Mouse (Mus musculus) hindbrain, postnatal 0 days (tissue): ENCODE measurements around the gene Dcp1a. TPM values are rescaled to one million over a fixed set of nuclear protein-coding genes. Genes with fewer than 3 reads are reported as not detected.
A peak's percentile ranks its signal among the peaks of the same experiment; 100 is the strongest.

Source experiments
- ATAC-seq: fragments of 200-750 bp; cut with Nextera tagmentation; 2 replicates; pipeline ENCODE4 v1.8.0; 2017; ENCODE audit warnings: mild to moderate bottlenecking, moderate TSS enrichment, moderate library complexity
- DNase-seq: peaks from one replicate; pipeline ENCODE4 v3.0.0-alpha.2; 2015; ENCODE audit warnings: low spot score
- H3K27ac ChIP-seq: fragments of 300-500 bp; sonication (generic); 2 replicates; pipeline ENCODE4 v1.5.1; 2014; ENCODE audit warnings: mild to moderate bottlenecking
- H3K27me3 ChIP-seq: fragments of 300-500 bp; sonication (generic); 2 replicates; pipeline ENCODE4 v1.6.1; 2014; ENCODE audit warnings: low read length, mixed read lengths; ENCODE audit not compliant: insufficient read depth
- H3K36me3 ChIP-seq: fragments of 300-500 bp; sonication (generic); 2 replicates; pipeline ENCODE4 v1.6.1; 2014; ENCODE audit warnings: low read length, mixed read lengths; ENCODE audit not compliant: insufficient read depth
- H3K4me1 ChIP-seq: fragments of 300-500 bp; sonication (generic); 2 replicates; pipeline ENCODE4 v1.6.1; 2014; ENCODE audit warnings: antibody characterized with exemption, low read length, mixed read lengths; ENCODE audit not compliant: insufficient read depth
- H3K4me2 ChIP-seq: fragments of 300-500 bp; sonication (generic); 2 replicates; pipeline ENCODE4 v1.6.1; 2014; ENCODE audit warnings: low read depth, mild to moderate bottlenecking, low read length, moderate library complexity, mixed read lengths
- H3K4me3 ChIP-seq: fragments of 300-500 bp; sonication (generic); 2 replicates; pipeline ENCODE4 v1.5.1; 2014; ENCODE audit warnings: low read length
- H3K9ac ChIP-seq: fragments of 300-500 bp; sonication (generic); replicated peaks from 2 replicates; pipeline ENCODE4 v1.6.1; 2014; ENCODE audit warnings: mild to moderate bottlenecking, low read length, moderate library complexity, mixed read lengths
- H3K9me3 ChIP-seq: fragments of 300-500 bp; sonication (generic); 2 replicates; pipeline ENCODE4 v1.6.1; 2016; ENCODE audit warnings: low read length, mixed read lengths
- CTCF ChIP-seq: IDR thresholded peaks from 2 replicates; pipeline ENCODE4 v1.5.1; 2016; ENCODE audit warnings: antibody characterized with exemption, control low read depth, low read depth
- WGBS: fragments of 180-500 bp; shearing (Covaris S2); extraction: QIAGEN DNeasy Blood & Tissue Kit; methylation state at CpG from one replicate; pipeline ENCODE4 v1.1.7; 2014; 5-methylcytosine and 5-hydroxymethylcytosine counted together
- polyA plus RNA-seq: library from polyadenylated mRNA; unstranded; fragments of >200 nt; fragmentation: Nextera tagmentation; extraction: Ambion mirVana; gene quantifications from 2 replicates; pipeline ENCODE4 v1.2.1, GENCODE M21; 2015
- total RNA-seq: library from RNA; depleted of rRNA; stranded (reverse); fragments of >200 nt; gene quantifications from 2 replicates; pipeline ENCODE4 v1.2.3, GENCODE M21; 2014

Dcp1a gene
- total and polyA plus RNA-seq, 2 experiments from 2014 or later: 10.9 to 23.5 TPM

DNA sequence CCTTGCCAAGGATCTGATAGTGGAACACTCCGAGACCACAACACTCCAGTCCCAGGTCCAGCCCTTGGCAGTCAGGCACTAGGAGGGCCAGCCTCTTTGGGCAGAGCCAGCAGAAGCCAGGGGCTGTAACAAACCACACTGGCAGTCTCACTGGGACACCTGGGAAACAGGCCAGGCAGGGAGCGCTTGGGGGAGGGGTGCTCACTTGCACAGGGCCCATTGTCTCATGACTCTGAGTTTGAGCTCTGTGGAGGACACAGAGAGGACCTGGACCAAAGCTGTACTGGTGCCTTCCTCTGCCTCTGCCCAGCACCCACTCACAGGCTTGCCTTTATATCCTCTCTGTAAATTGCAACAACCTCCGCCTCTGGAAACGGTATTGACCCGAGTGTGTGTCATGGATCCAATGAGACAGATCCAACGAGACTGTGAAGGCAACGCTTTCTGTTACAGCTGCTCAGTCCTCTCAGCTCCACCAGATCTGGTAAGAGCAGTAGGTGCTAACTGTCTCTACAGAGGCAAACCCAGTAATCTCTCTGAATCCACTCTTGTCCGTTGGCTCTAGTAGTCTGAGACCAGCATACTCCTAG, 68.9 kb downstream of the Dcp1a start, which contains the start of gene Tkt:
Gene Tkt, plus strand, starts transcription at position 229 of the 590 bp plus-strand sequence.
- Histone ChIP-seq H3K4me2 (peak within 1 kb of the TSS; percentile 94), H3K4me3 (peak within 1 kb of the TSS; percentile 68), H3K36me3 (no peaks in the 10 kb centered on the region), H3K27me3 (no peaks in the 10 kb centered on the region), H3K9me3 (no peaks in the 10 kb centered on the region), H3K27ac (peak within 1 kb of the TSS; percentile 97), H3K4me1 (peaks cover 30% of the 10 kb centered on the region), H3K9ac (peak within 1 kb of the TSS; percentile 82)
- 19% methylated on average over 8 of the region's 8 CpGs for WGBS
- ATAC-seq: peak; percentile 44
- TF ChIP-seq CTCF: no peak
- DNase-seq: peak; percentile 73

DNA sequence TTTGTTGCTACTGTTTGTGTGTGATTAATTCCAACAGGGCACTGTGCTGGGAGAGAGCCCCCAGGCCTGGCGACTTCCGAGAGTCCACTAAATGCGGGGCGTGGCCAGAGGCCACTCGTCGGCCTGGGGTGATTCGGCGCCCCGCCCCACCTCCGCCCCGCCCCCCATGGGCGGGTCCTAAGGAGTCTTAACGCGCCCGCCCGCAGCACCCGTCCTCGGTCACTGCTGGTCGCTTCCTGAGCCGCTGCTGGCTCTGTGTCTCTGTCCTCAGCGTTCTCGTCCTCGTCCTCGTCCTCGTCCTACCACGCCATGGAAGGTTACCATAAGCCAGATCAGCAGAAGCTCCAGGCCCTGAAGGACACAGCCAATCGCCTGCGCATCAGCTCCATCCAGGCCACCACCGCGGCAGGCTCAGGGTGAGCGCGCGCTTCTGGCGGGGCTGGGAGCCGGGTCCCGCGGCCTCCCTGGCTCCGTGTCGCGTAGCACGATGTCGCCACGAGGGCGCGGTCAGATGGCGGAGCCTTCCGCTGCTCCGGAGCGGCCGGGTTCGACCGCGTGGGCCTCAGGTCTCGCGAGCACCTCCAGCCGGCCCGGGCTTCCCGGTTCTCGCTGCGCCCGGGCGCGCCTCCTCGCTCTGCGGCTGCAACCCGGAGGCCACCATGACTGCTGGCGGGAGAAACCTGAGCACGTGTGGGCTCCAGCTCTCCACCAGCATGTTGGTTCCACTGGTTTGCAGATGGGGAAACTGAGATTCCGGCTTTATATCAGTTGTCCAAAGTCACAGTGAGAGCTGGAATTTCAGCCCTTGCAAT, 69.8 kb downstream of the Dcp1a start:
- H3K4me1 ChIP-seq: peaks cover 30% of the 10 kb centered on the region
- WGBS: under 1% methylated on average over 67 of the region's 69 CpGs
- H3K9ac ChIP-seq: peak overlapping the region; percentile 82
- peak overlapping the region; percentile 68 for H3K4me3 ChIP-seq
- H3K9me3 ChIP-seq: no peaks in the 10 kb centered on the region
- TF ChIP-seq CTCF: no peak
- H3K36me3 ChIP-seq: no peaks in the 10 kb centered on the region
- DNase-seq: peak; percentile 97
- H3K27ac ChIP-seq: peak overlapping the region; percentile 97
- H3K4me2 ChIP-seq: peak overlapping the region; percentile 94
- peak; percentile 94 for ATAC-seq
- no peaks in the 10 kb centered on the region for H3K27me3 ChIP-seq

DNA sequence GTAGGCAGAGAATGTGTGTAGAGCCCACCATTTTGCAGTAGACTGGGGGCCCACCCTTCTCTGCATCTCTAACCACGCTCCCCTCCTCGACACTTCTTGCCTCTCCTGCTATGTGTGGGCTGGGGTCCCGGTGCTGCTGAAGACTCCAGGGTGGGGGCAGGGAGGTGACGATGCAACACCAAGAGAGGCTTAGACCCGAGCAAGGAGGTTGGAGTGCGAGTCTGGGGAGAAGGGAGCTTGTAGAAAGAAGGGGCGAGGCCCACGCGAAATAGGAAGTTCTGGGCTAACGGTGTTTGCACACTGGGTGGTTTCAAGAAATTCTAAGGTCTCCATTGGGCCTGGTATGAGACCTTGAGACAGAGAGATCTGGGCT, 70.4 kb downstream of the Dcp1a start:
- ATAC-seq (peak; percentile 28; the same call in 1 of the 2 replicates), DNase-seq (peak; percentile 22)
- H3K9me3 ChIP-seq: no peaks in the 10 kb centered on the region
- no peaks in the 10 kb centered on the region for H3K27me3 ChIP-seq
- WGBS: under 1% methylated on average over 10 of the region's 10 CpGs
- peak overlapping the region; percentile 68 for H3K4me3 ChIP-seq
- peak overlapping the region; percentile 94 for H3K4me2 ChIP-seq
- peak overlapping the region; percentile 97 for H3K27ac ChIP-seq
- peak overlapping the region; percentile 82 for H3K9ac ChIP-seq
- no peaks in the 10 kb centered on the region for H3K36me3 ChIP-seq
- TF ChIP-seq CTCF: no peak
- H3K4me1 ChIP-seq: peaks cover 30% of the 10 kb centered on the region

DNA sequence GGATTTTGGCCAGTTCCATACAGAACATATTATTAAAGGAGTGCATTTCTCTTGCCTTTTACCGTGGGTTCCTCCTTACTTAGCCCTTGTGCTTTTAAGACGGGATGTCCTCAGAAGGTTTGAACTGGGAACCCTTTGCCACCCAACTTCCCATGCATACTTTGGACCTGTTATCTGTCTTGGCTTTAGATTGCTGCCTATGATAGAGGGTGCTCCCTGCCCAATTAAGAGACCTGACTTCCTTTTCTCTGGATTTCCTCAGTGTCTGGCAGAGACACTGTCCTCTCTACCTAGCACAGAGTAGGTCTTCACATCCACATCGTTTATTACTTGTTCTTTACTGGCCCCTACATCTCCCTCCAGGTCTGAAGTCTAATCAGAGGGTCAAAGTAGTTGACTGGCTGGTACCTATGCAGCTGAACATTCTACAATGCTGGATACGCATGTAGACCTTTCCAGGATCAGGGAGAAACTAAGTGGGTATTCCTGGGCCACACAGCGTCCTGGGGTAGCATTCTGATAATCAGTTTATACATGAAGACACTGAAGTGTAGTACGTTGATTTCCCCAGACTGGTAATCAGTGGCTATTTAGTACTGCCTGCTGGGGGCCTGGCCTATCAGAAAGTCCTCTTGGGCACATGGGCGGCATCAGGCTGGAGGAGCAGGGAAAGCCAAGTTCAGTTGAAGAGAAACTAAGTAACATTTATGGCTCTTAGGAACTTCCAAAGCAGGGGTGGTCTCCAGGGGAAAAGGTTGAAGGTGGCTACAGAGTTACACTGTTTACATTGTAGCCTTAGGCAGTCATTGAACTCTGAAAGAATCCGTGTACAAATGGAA, 71.1 kb downstream of the Dcp1a start:
- Histone ChIP-seq H3K4me2 (peak overlapping the region; percentile 94), H3K36me3 (no peaks in the 10 kb centered on the region), H3K9ac (peak overlapping the region; percentile 82), H3K4me3 (peak overlapping the region; percentile 68), H3K4me1 (peaks cover 30% of the 10 kb centered on the region), H3K9me3 (no peaks in the 10 kb centered on the region), H3K27ac (peak overlapping the region; percentile 97; the same call in 1 of the 2 replicates), H3K27me3 (no peaks in the 10 kb centered on the region)
- ATAC-seq: no peak
- DNase-seq: peak; percentile 30
- 31% methylated on average over 8 of the region's 8 CpGs for WGBS
- TF ChIP-seq CTCF: no peak

DNA sequence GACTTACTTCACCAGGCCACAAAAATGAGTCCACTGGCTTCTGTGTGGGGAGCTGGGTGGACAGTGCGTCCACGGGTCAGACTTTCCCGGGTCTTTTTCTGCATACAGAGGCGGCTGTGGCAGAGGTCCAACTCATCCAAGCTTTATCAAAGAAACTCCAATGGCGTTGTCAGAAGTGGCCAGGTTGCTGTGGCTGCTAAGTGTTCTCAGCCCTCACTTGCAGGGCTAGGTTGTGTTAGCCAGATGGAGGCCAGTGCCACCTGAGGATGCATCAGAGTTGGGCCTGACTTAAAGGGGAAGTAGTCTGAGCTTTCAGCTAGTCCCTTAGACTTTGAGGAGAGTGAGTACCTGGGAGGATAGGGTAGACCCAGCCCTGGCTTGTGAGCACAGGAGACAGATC, 72.2 kb downstream of the Dcp1a start:
- no peak for TF ChIP-seq CTCF
- H3K9me3 ChIP-seq: no peaks in the 10 kb centered on the region

DNA sequence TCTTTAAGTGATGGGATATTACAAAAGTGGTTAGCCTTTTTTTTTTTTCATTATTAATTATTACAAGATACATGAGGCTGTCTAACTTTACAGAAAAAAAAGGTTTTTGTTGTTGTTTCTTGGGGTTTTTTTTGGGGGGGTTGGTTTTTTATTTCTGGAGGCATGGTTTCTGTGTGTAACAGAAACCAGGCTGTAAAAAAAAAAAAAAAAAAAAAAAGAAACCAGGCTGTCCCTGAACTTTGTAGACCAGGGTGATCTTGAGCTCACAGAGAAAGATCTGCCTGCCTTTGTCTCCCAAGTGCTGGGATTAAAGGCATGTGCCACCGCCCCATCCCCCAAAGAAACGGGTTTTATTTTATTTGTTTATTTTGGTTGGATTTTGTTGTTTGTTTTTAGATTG, 72.6 kb downstream of the Dcp1a start:
- peaks cover 30% of the 10 kb centered on the region for H3K4me1 ChIP-seq

More for the DNA sequence above, 72.2 kb downstream of the Dcp1a start:
- H3K9ac ChIP-seq: no peak overlapping the region
- H3K27me3 ChIP-seq: no peaks in the 10 kb centered on the region
- H3K27ac ChIP-seq: no peak overlapping the region
- H3K4me3 ChIP-seq: 0 out of 2 replicates have a peak overlapping the region, but pooled peaks have one; percentile 10
- WGBS: 33% methylated on average over 5 of the region's 5 CpGs
- no peak for ATAC-seq
- peak; percentile 28 for DNase-seq
- H3K36me3 ChIP-seq: no peaks in the 10 kb centered on the region
- peak overlapping the region; percentile 94 for H3K4me2 ChIP-seq
- H3K4me1 ChIP-seq: peaks cover 30% of the 10 kb centered on the region

More for the DNA sequence above, 72.6 kb downstream of the Dcp1a start:
- Histone ChIP-seq H3K4me2 (peak overlapping the region; percentile 94; the same call in 1 of the 2 replicates), H3K4me3 (no peak overlapping the region), H3K27me3 (no peaks in the 10 kb centered on the region), H3K9ac (no peak overlapping the region), H3K9me3 (no peaks in the 10 kb centered on the region), H3K36me3 (no peaks in the 10 kb centered on the region), H3K27ac (no peak overlapping the region)
- ATAC-seq: no peak
- WGBS: 89% methylated on average over 2 of the region's 2 CpGs
- no peak for TF ChIP-seq CTCF
- no peak for DNase-seq
